Mouse (Mus musculus) ES-Bruce4 (cell line): ENCODE data around the gene Grk4.

ENCODE experiments used
- CTCF ChIP-seq: IDR thresholded peaks from one replicate; pipeline ENCODE4 v1.8.1; 2011; ENCODE audit warnings: low read depth, low read length
- EP300 ChIP-seq: IDR thresholded peaks from 2 replicates; pipeline ENCODE4 v1.6.1; 2011; ENCODE audit warnings: low read depth, low read length; ENCODE audit not compliant: insufficient read depth
- POLR2A ChIP-seq: IDR thresholded peaks from one replicate; pipeline ENCODE4 v1.8.1; 2011; ENCODE audit warnings: low read length; ENCODE audit not compliant: insufficient read depth

DNA sequence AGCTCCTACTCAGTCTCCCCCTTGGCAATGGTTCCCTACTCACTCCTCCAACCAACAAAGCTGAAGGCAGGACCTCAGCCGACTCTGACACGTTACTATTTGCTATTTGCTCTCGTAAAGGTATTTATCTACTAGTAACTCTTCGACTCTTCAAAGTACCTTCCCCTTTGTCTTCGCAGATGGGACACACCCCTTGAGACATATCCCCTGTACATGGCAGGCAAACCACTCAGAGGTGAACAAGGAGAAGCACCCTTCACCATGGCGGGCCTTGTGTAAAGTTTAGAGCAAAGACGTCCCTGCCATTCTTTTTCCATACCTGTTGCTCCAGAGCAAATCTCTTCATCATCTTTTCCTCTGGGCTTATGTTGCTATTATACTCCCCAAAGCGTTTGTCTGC lies 2.6 kb upstream of the Grk4 start:
- no peak for TF ChIP-seq CTCF
- TF ChIP-seq POLR2A = no peak
- TF ChIP-seq EP300 = no peak
